Mouse (Mus musculus): ENCODE results near the gene Gpr88. TPM values are rescaled to one million over a fixed set of nuclear protein-coding genes. Genes with fewer than 3 reads are reported as not detected.

Gene Gpr88
- total RNA-seq, 2 experiments from 2014 or later, result not detected

GRCm38 (mm10) chr3:116205346-116206219 is 47.7 kb downstream of the Gpr88 start:
- no peak for ATAC-seq (replicated peaks; ENCODE audit: low FRiP score, poor library complexity, severe bottlenecking)

DNA sequence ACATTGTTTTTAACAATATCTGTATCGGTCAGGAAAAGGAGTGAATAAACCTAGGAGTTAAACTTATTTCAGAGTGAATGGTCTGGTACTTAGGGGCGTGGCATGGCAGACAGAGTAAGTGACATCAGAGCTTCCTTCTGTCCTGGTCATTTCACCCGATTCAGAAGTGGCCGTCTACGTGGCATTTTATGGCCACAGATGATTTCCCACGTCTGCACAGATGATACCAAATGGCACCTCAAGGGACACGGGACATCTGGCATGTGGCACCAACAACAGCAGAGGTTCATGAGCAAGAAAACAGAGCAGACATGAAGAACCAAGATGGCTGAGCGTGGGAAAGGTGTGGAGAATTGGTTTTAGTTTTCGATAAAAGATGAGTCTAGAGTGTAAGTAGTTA is 48.7 kb downstream of the Gpr88 start:
- no peak for ATAC-seq (replicated peaks; ENCODE audit: low FRiP score, poor library complexity, severe bottlenecking)

DNA sequence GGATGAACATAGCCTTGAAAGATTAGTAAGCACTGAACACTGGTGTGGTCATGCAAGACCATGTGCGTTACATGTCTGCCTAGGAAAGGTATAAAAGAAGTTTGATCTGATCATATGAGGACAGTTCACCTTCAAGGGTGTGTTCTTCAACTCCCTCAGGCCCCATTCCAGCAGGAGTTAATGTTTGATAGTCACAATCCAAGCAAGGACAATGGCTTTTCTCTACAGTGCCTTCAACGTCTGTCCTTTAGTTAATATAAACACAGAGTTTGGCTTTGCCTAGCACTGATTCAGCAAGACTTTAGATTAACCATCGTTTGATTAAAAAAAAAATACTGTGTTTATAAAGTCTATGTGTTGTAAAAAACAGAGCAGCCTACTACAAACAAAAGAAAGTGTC is 49.4 kb downstream of the Gpr88 start:
- ATAC-seq (replicated peaks; ENCODE audit: low FRiP score, poor library complexity, severe bottlenecking), result no peak

DNA sequence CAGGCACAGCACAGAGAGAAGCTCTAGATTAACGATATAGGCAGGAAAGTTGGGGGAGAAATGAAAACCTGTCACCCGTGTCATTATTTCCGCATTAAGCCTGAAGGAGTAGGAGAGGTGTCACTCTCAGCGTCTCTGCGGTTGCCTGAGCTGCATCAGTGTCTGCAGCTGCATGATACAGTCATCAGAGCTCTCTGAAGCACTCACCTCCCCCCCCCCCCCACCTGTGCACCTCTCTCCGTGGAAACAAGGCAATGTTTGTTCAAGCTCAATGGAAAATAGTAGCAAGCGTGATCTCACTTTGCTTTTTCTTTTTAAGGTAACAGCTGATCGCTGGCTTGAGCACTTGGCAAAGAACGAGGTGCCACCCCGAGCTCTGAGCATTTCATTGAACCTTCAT is 53.2 kb downstream of the Gpr88 start:
- no peak for ATAC-seq (replicated peaks; ENCODE audit: low FRiP score, poor library complexity, severe bottlenecking)

Other genes with a start within 250 kb of the Gpr88 start
- 1.7 and 11.9 TPM in 2 replicates for gene Slc30a7, start 246.1 kb downstream of the Gpr88 start, total RNA-seq (2015; ENCODE audit: low replicate concordance)
- gene Slc30a7, start 246.1 kb downstream of the Gpr88 start, total RNA-seq (2017; ENCODE audit: low replicate concordance), result 3.6 and 20.4 TPM in 2 replicates
- gene Extl2, start 246.0 kb downstream of the Gpr88 start, total RNA-seq (2015; ENCODE audit: low replicate concordance), result 2.3 and 4.6 TPM in 2 replicates
- 0.98 and 1.4 TPM in 2 replicates for gene Extl2, start 246.0 kb downstream of the Gpr88 start, total RNA-seq (2017; ENCODE audit: low replicate concordance)
- gene Vcam1, start 123.8 kb downstream of the Gpr88 start, total RNA-seq (2015; ENCODE audit: low replicate concordance), result 102 and 106 TPM in 2 replicates
- gene Vcam1, start 123.8 kb downstream of the Gpr88 start, total RNA-seq (2017; ENCODE audit: low replicate concordance), result 63.5 and 65.1 TPM in 2 replicates
- 16.1 and 16.9 TPM in 2 replicates for gene Cdc14a, start 170.5 kb upstream of the Gpr88 start, total RNA-seq (2015; ENCODE audit: low replicate concordance)
- 18.0 and 19.7 TPM in 2 replicates for gene Cdc14a, start 170.5 kb upstream of the Gpr88 start, total RNA-seq (2017; ENCODE audit: low replicate concordance)

All from erythroblast, adult 5-6 weeks (primary cell).